Mouse (Mus musculus): ENCODE measurements around the gene 9330182O14Rik.

- TF ChIP-seq CTCF (IDR thresholded peaks at IDR 0.05; ENCODE audit: extremely low read depth, insufficient read depth, low read length) (no peak), POLR2A (IDR thresholded peaks at IDR 0.05; ENCODE audit: extremely low read depth, insufficient read depth, low read length) (no peak)
These were observed 4.7 kb upstream of the 9330182O14Rik start for GRCm38 (mm10) chr15:40129496-40129895.
